Mouse (Mus musculus): ENCODE results near the gene Hist2h2bb.

DNA sequence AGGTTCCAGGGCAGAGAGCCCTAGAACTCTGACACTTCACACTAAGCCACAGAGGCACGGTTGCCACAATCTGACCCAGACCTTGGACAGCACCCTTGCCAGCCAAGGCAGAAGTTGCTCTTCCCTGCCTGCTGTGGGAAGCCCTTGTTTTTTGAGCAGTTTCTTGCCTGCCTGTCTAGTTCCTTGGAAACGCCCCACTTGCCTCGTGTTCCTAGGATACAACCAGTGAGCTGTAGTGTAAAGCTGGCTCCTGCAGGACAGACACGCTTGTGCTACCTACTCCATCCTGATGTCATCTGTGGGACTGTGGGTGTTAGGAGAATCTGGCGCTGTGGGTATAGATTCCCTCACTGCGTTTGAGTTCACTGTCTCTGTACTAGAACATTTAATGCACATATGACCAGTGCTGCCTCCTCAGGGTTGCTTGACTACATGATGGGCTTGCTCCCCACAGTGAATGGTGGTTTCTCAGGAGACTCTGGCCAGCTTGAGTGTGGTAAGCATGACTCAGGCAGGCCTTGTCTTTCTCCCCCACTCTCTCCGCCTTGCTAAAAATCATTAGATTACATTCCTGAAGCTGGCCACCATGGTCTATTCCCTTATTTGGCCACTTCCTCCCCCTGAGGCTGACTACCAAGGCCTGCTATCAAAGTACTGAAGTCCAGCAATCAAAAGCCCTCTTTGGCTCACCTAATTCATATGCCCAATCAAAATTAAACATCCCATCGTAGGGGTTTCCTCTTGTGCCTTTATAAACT, 43.0 kb downstream of the Hist2h2bb start:
- TF ChIP-seq EP300 (IDR thresholded peaks at IDR 0.05; ENCODE audit: low read depth), result no peak
- TF ChIP-seq CTCF (IDR thresholded peaks at IDR 0.05; ENCODE audit: low read depth), result no peak
